Mouse (Mus musculus) lung, adult 2 months (tissue): Measurements from ENCODE around the gene Gab1.

ENCODE experiments used
- CTCF ChIP-seq: fragments of 200-500 bp; IDR thresholded peaks from 2 replicates; pipeline ENCODE4 v1.5.1; 2011; ENCODE audit warnings: mild to moderate bottlenecking, low read length, control low read depth; ENCODE audit not compliant: insufficient read depth
- POLR2A ChIP-seq: fragments of 200-500 bp; IDR thresholded peaks from 2 replicates; pipeline ENCODE4 v1.6.1; 2011; ENCODE audit warnings: low read depth, mild to moderate bottlenecking, control low read depth, low read length, borderline replicate concordance; ENCODE audit errors: extremely low read depth

DNA sequence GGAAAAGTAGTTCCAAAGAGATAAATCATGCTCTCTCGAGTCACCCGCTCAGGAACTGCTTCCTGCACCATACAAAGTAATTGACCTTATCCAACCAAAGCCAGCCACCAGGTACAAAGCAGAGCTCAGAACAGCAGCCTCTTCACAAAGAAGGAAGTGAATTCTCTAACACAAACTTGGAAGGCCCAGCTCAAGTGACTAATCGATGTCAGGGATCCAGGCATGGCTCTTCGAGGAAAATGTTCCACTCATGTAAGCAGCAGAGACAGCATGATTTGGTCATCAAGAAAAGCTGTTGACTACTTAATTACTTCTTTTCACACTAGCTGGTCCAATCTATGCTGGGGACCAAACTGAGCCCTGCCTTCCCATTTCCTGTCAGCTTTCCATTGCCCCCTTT lies 69.4 kb downstream of the Gab1 start:
- TF ChIP-seq CTCF, result no peak
- no peak for TF ChIP-seq POLR2A
